Mouse (Mus musculus) stomach, postnatal 0 days (tissue): ENCODE measurements around the gene Gm49396. TPM values are rescaled to one million over a fixed set of nuclear protein-coding genes. Genes with fewer than 3 reads are reported as not detected.
A peak's percentile ranks its signal among the peaks of the same experiment; 100 is the strongest.

Source experiments
- ATAC-seq: fragments of 200-750 bp; cut with Nextera tagmentation; 2 replicates; pipeline ENCODE4 v1.8.0; 2017; ENCODE audit not compliant: low FRiP score, low TSS enrichment
- DNase-seq: peaks from one replicate; pipeline ENCODE4 v3.0.0-alpha.2; 2016; ENCODE audit warnings: low spot score
- H3K27ac ChIP-seq: fragments of 300-500 bp; sonication (generic); replicated peaks from 2 replicates; pipeline ENCODE4 v1.5.1; 2014; ENCODE audit warnings: mild to moderate bottlenecking, control low read depth
- H3K27me3 ChIP-seq: fragments of 300-500 bp; sonication (generic); 2 replicates; pipeline ENCODE4 v1.6.1; 2014; ENCODE audit warnings: low read length; ENCODE audit not compliant: control insufficient read depth, insufficient read depth
- H3K36me3 ChIP-seq: fragments of 300-500 bp; sonication (generic); 2 replicates; pipeline ENCODE4 v1.6.1; 2014; ENCODE audit warnings: low read length, mixed read lengths; ENCODE audit not compliant: control insufficient read depth, insufficient read depth
- H3K4me1 ChIP-seq: fragments of 300-500 bp; sonication (generic); replicated peaks from 2 replicates; pipeline ENCODE4 v1.6.1; 2014; ENCODE audit warnings: antibody characterized with exemption; ENCODE audit not compliant: control insufficient read depth, insufficient read depth
- H3K4me2 ChIP-seq: fragments of 300-500 bp; sonication (generic); replicated peaks from 2 replicates; pipeline ENCODE4 v1.6.1; 2014; ENCODE audit warnings: low read depth, mild to moderate bottlenecking, control low read depth, moderate library complexity
- H3K4me3 ChIP-seq: fragments of 300-500 bp; sonication (generic); 2 replicates; pipeline ENCODE4 v1.5.1; 2014; ENCODE audit warnings: low read depth, low read length, control low read depth
- H3K9ac ChIP-seq: fragments of 300-500 bp; sonication (generic); 2 replicates; pipeline ENCODE4 v1.6.1; 2014; ENCODE audit warnings: mild to moderate bottlenecking, low read length, control low read depth, mixed read lengths
- H3K9me3 ChIP-seq: fragments of 300-500 bp; sonication (generic); 2 replicates; pipeline ENCODE4 v1.6.1; 2016; ENCODE audit warnings: low read length; ENCODE audit not compliant: control insufficient read depth
- CTCF ChIP-seq: IDR thresholded peaks from 2 replicates; pipeline ENCODE4 v1.5.1; 2016; ENCODE audit warnings: antibody characterized with exemption, low read depth, mild to moderate bottlenecking, moderate library complexity
- EP300 ChIP-seq: optimal IDR thresholded peaks from 2 replicates; pipeline ENCODE3; 2016; ENCODE audit warnings: antibody characterized with exemption
- WGBS: fragments of 180-500 bp; shearing (Covaris S2); extraction: QIAGEN DNeasy Blood & Tissue Kit; methylation state at CpG from one replicate; pipeline ENCODE4 v1.1.7; 2014; 5-methylcytosine and 5-hydroxymethylcytosine counted together
- polyA plus RNA-seq: library from polyadenylated mRNA; unstranded; fragments of >200 nt; fragmentation: Nextera tagmentation; extraction: Ambion mirVana; gene quantifications from 2 replicates; pipeline ENCODE4 v1.2.1, GENCODE M21; 2015

Gm49396 gene
- polyA plus RNA-seq, 1 experiment from 2014 or later: 2.5 TPM

GRCm38 (mm10) chr7:30604424-30604823, 41.3 kb downstream of the Gm49396 start:
- H3K9ac ChIP-seq: no peak overlapping the region
- 42% methylated on average over 8 of the region's 8 CpGs for WGBS
- no peaks in the 10 kb centered on the region for H3K4me1 ChIP-seq
- DNase-seq (no peak), ATAC-seq (no peak)
- no peak overlapping the region for H3K4me2 ChIP-seq
- no peak overlapping the region for H3K27ac ChIP-seq
- no peaks in the 10 kb centered on the region for H3K36me3 ChIP-seq
- TF ChIP-seq EP300 (no peak), CTCF (no peak)
- no peaks in the 10 kb centered on the region for H3K27me3 ChIP-seq
- no peaks in the 10 kb centered on the region for H3K9me3 ChIP-seq
- no peak overlapping the region for H3K4me3 ChIP-seq

- DNase-seq (no peak), ATAC-seq (no peak)
- Histone ChIP-seq H3K9me3 (no peaks in the 10 kb centered on the region), H3K4me1 (no peaks in the 10 kb centered on the region), H3K27ac (no peak overlapping the region), H3K36me3 (no peaks in the 10 kb centered on the region), H3K4me3 (no peak overlapping the region), H3K9ac (no peak overlapping the region), H3K27me3 (no peaks in the 10 kb centered on the region), H3K4me2 (no peak overlapping the region)
- TF ChIP-seq EP300 (no peak), CTCF (no peak)
- 75% methylated on average over 8 of the region's 8 CpGs for WGBS
Measured at GRCm38 (mm10) chr7:30604944-30605343, 41.8 kb downstream of the Gm49396 start.

GRCm38 (mm10) chr7:30607706-30608309, 44.7 kb downstream of the Gm49396 start:
- Histone ChIP-seq H3K9ac (no peak overlapping the region), H3K36me3 (no peaks in the 10 kb centered on the region), H3K4me2 (no peak overlapping the region), H3K27me3 (no peaks in the 10 kb centered on the region), H3K27ac (no peak overlapping the region), H3K9me3 (no peaks in the 10 kb centered on the region), H3K4me3 (no peak overlapping the region), H3K4me1 (no peaks in the 10 kb centered on the region)
- DNase-seq (peak; percentile 77), ATAC-seq (peak; percentile 28; the same call in 1 of the 2 replicates)
- WGBS: 28% methylated on average over 8 of the region's 8 CpGs
- TF ChIP-seq EP300 (no peak), CTCF (peak; percentile 81)

- no peak overlapping the region for H3K9ac ChIP-seq
- no peak overlapping the region for H3K4me2 ChIP-seq
- ATAC-seq: no peak
- DNase-seq: no peak
- H3K27me3 ChIP-seq: no peaks in the 10 kb centered on the region
- H3K4me3 ChIP-seq: no peak overlapping the region
- no peaks in the 10 kb centered on the region for H3K9me3 ChIP-seq
- no peak for TF ChIP-seq CTCF
- no peak for TF ChIP-seq EP300
- 46% methylated on average over 16 of the region's 16 CpGs for WGBS
- no peaks in the 10 kb centered on the region for H3K4me1 ChIP-seq
- H3K27ac ChIP-seq: no peak overlapping the region
- no peaks in the 10 kb centered on the region for H3K36me3 ChIP-seq
Measured at GRCm38 (mm10) chr7:30608476-30608875, 45.3 kb downstream of the Gm49396 start.

- ATAC-seq: peak; percentile 51
- peak; percentile 42 for DNase-seq
- Histone ChIP-seq H3K9ac (no peak overlapping the region), H3K4me3 (no peak overlapping the region), H3K4me1 (no peaks in the 10 kb centered on the region), H3K27me3 (no peaks in the 10 kb centered on the region), H3K4me2 (no peak overlapping the region), H3K9me3 (no peaks in the 10 kb centered on the region), H3K36me3 (no peaks in the 10 kb centered on the region), H3K27ac (no peak overlapping the region)
- 50% methylated on average over 7 of the region's 7 CpGs for WGBS
- TF ChIP-seq EP300: no peak
- TF ChIP-seq CTCF: no peak
Measured at GRCm38 (mm10) chr7:30610043-30610442, 46.9 kb downstream of the Gm49396 start.

- ATAC-seq (no peak; the same call in 1 of the 2 replicates), DNase-seq (no peak)
- TF ChIP-seq CTCF (no peak), EP300 (no peak)
- Histone ChIP-seq H3K4me1 (no peaks in the 10 kb centered on the region), H3K27ac (no peak within 1 kb of the TSS), H3K4me2 (no peak within 1 kb of the TSS), H3K36me3 (peaks cover 4% of the 10 kb centered on the region), H3K9ac (no peak within 1 kb of the TSS), H3K27me3 (no peaks in the 10 kb centered on the region), H3K4me3 (no peak within 1 kb of the TSS), H3K9me3 (no peaks in the 10 kb centered on the region)
- WGBS: 54% methylated on average over 8 of the region's 8 CpGs
Measured at GRCm38 (mm10) chr7:30612654-30613402, 49.7 kb downstream of the Gm49396 start, which contains the start of gene Upk1a. Gene Upk1a (minus strand): TSS chr7:30612847.
